Mouse (Mus musculus) heart, embryonic 10.5 days (tissue): ENCODE data around the gene Slc16a9. TPM values are rescaled to one million over a fixed set of nuclear protein-coding genes. Genes with fewer than 3 reads are reported as not detected.
"Not testable (repeated sequence)": the region's sequence is repeated elsewhere in the genome, so short reads cannot be mapped to it uniquely, and the experiment has no call there.

ENCODE experiments used
- DNase-seq: peaks from one replicate; pipeline ENCODE4 v3.0.0-alpha.2; 2017; ENCODE audit warnings: low spot score
- H3K27ac ChIP-seq: fragments of 300-500 bp; sonication (generic); 2 replicates; pipeline ENCODE4 v1.5.1; 2016; ENCODE audit warnings: mild to moderate bottlenecking
- H3K27me3 ChIP-seq: fragments of 300-500 bp; sonication (generic); 2 replicates; pipeline ENCODE4 v1.6.1; 2016; ENCODE audit warnings: mild to moderate bottlenecking; ENCODE audit not compliant: poor library complexity, insufficient read depth, severe bottlenecking
- H3K36me3 ChIP-seq: fragments of 300-500 bp; sonication (generic); 2 replicates; pipeline ENCODE4 v1.6.1; 2016; ENCODE audit warnings: mild to moderate bottlenecking, moderate library complexity
- H3K4me1 ChIP-seq: fragments of 300-500 bp; sonication (generic); 2 replicates; pipeline ENCODE4 v1.6.1; 2016; ENCODE audit warnings: mild to moderate bottlenecking
- H3K4me3 ChIP-seq: fragments of 300-500 bp; sonication (generic); 2 replicates; pipeline ENCODE4 v1.5.1; 2016; ENCODE audit warnings: mild to moderate bottlenecking, moderate library complexity
- H3K9me3 ChIP-seq: fragments of 300-500 bp; sonication (generic); 2 replicates; pipeline ENCODE4 v1.6.1; 2016; ENCODE audit warnings: mild to moderate bottlenecking, moderate library complexity
- WGBS: fragments of 180-500 bp; shearing (Covaris S2); methylation state at CpG from one replicate; pipeline ENCODE4 v1.1.7; 2016; 5-methylcytosine and 5-hydroxymethylcytosine counted together
- polyA plus RNA-seq: library from polyadenylated mRNA; unstranded; fragments of >200 nt; fragmentation: Nextera tagmentation; extraction: Ambion mirVana; gene quantifications from 2 replicates; pipeline ENCODE4 v1.2.1, GENCODE M21; 2016

The Slc16a9 gene
- polyA plus RNA-seq, 1 experiment from 2014 or later, result 1.6 TPM

DNA sequence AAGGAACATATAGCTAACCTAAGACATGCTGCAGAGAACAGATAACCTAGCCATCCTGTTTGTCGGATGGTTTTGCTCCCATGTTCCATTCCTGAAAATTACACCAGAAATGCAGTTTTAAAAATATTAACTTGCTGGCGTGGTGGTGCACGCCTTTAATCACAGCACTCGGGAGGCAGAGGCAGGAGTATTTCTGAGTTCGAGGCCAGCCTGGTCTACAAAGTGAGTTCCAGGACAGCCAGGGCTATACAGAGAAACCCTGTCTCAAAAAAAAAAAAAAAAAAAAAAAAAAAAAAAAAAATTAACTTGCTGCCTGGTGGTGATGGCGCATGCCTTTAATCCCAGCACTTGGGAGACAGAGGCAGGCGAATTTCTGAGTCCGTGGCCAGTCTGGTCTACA is 22.7 kb upstream of the Slc16a9 start:
- WGBS, result 89% methylated on average over 8 of the region's 8 CpGs

DNA sequence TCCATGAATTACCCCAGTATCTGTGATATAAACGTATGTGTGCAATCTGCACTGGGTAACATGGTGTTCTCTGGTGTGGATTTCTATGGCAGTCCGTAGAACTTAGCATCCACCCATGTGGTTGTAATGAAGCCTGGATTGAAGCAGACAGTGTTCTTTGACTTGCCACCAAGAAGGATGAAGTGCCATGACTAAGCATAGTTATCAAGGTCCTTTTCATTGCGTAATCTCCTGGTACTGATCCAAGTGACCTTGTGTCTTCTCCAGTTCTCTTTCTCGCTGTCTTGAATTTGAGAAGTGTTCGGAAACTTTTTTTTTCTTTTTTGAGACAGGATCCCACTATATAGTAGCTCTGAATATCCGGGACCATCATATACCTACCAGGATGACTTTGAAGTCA is 20.3 kb upstream of the Slc16a9 start:
- Histone ChIP-seq H3K4me3 (no peak overlapping the region), H3K27ac (no peak overlapping the region), H3K4me1 (no peaks in the 10 kb centered on the region), H3K9me3 (no peaks in the 10 kb centered on the region), H3K36me3 (no peaks in the 10 kb centered on the region), H3K27me3 (no peaks in the 10 kb centered on the region)
- no peak for DNase-seq
- WGBS, result 89% methylated on average over 6 of the region's 6 CpGs

More for the DNA sequence above, 22.7 kb upstream of the Slc16a9 start:
- H3K27me3 ChIP-seq, H3K36me3 ChIP-seq, H3K9me3 ChIP-seq, H3K4me3 ChIP-seq, H3K27ac ChIP-seq, H3K4me1 ChIP-seq: not testable (repeated sequence)
- DNase-seq, result peak; percentile 19

DNA sequence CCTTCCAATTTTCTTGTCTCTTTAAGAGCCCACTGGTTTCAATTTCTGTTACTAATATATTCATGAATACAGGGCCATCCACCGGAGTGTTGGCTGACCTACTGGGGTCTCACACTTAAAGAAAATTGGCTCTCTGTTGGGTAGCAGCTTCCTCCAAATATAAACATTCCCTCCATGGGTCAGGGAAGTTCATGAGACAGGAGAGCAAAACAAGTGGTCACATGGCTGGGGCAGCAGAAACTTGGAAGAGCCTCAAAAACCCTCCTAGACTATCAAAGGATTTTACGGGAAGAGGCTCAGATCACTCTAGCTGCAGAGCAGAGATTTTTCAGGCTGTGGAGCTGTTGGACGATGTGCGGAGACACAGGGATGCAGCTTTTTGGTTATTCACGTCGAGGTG is 19.1 kb upstream of the Slc16a9 start:
- WGBS, result 79% methylated on average over 6 of the region's 6 CpGs
- Histone ChIP-seq H3K4me1 (no peaks in the 10 kb centered on the region), H3K4me3 (no peak overlapping the region), H3K27me3 (no peaks in the 10 kb centered on the region), H3K27ac (no peak overlapping the region), H3K36me3 (no peaks in the 10 kb centered on the region), H3K9me3 (no peaks in the 10 kb centered on the region)
- no peak for DNase-seq

DNA sequence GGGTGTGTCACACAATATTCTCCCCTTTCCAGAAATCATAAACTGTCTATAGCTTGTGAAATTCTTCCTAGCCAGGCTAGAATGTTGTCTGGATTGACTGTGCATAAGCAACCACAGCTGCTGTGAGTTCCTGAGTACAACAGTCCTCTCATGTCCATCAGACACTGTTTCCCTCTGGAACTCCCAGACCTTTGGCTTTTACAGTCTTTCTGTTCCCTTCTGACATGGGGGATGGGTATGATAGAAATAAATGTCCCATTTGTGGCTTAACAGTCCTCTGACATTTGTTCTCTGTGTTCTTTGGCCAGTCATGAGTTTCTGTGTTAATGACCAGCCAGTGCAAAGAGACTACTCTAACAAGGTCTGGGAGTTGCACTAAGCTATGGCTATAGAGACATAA is 18.3 kb upstream of the Slc16a9 start:
- no peaks in the 10 kb centered on the region for H3K36me3 ChIP-seq

DNA sequence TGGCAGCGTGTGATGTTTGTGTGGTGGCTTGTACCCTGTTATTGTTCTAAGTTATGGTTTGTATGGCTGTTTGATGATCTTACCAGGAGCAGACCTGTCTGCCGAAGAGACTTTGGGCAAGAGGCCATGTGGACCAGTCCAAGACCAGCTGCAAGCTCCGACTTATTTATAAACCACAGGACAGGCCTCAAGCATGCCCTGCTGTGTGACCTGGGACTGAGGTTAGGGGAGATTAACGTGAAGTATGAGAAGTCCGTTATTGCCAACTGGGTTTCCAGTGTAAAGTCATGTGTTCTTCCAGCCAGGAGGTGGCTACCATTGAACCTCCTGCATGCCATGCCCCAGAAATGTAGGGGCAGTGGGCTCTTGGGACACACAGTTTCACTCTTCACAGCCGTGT is 14.5 kb upstream of the Slc16a9 start:
- DNase-seq, result no peak
- Histone ChIP-seq H3K27me3 (no peaks in the 10 kb centered on the region), H3K27ac (no peak overlapping the region), H3K9me3 (no peaks in the 10 kb centered on the region), H3K36me3 (no peaks in the 10 kb centered on the region), H3K4me1 (no peaks in the 10 kb centered on the region), H3K4me3 (no peak overlapping the region)
- WGBS, result 82% methylated on average over 6 of the region's 6 CpGs

More for the DNA sequence above, 18.3 kb upstream of the Slc16a9 start:
- Histone ChIP-seq H3K4me3 (no peak overlapping the region), H3K4me1 (no peaks in the 10 kb centered on the region), H3K27ac (no peak overlapping the region), H3K9me3 (no peaks in the 10 kb centered on the region), H3K27me3 (no peaks in the 10 kb centered on the region)
- peak; percentile 7 for DNase-seq

DNA sequence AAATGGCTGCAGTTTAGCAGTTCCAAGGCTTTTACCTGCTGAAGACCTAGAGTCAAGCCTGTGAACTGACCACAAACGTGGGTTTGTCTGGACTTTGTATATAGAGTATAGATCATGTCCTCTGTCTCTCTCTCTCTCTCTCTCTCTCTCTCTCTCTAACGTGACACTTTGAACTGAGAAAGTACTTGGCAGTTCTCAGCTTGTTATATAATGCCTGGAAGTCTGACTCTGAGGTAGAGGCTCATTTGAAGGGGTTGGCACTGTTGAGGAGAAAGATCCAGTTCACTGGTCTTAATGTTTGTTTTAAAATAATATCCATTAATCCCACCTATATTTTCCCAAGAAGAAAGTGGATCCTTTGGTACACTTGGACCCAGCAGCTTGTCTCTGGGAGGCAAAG is 7.0 kb upstream of the Slc16a9 start:
- H3K4me3 ChIP-seq, result no peak overlapping the region
- WGBS, result 53% methylated on average over 2 of the region's 2 CpGs
- no peak overlapping the region for H3K27ac ChIP-seq
- no peak for DNase-seq
- no peaks in the 10 kb centered on the region for H3K36me3 ChIP-seq
- peaks cover 3% of the 10 kb centered on the region; the same call in 1 of the 2 replicates for H3K4me1 ChIP-seq
- H3K27me3 ChIP-seq, result peaks cover 3% of the 10 kb centered on the region; the same call in 1 of the 2 replicates
- no peaks in the 10 kb centered on the region for H3K9me3 ChIP-seq

DNA sequence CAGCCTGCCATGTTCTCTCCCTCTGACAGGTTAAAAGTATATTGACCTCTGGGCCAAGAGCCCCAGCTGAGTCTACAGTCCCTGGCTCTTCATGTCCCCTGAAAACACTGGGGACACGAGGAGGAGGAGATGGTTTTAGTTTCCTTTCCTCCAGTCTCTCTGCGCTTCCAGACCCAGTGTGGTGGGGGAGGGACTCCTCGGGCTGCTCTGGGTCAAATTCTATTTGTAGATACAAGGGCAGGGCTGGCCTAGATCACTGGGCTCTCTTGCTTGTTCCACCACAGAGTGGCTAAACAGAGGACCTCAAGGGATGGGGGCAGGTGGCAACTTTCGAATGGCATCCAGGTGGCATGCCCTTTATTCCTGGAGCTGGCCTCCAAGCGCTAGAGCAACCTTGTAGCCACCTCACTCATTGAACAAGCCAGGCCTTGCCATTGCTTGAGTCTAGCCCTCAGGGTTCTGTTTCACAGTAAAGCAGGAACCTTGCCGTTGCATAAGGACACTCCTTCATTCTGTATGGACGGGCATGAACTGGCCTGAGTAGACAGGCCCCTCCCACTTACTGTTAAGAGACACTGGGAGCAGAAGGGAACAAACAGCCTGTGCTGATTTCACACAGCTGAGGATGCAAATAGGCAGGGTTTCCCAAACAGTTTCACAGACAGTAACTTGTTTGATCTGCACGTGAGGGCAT is 2.0 kb upstream of the Slc16a9 start:
- no peaks in the 10 kb centered on the region for H3K36me3 ChIP-seq
- no peak for DNase-seq
- no peak overlapping the region for H3K27ac ChIP-seq
- no peaks in the 10 kb centered on the region for H3K9me3 ChIP-seq
- H3K4me3 ChIP-seq, result no peak overlapping the region
- 38% methylated on average over 8 of the region's 8 CpGs for WGBS
- peaks cover 27% of the 10 kb centered on the region for H3K4me1 ChIP-seq
- peaks cover 45% of the 10 kb centered on the region for H3K27me3 ChIP-seq

DNA sequence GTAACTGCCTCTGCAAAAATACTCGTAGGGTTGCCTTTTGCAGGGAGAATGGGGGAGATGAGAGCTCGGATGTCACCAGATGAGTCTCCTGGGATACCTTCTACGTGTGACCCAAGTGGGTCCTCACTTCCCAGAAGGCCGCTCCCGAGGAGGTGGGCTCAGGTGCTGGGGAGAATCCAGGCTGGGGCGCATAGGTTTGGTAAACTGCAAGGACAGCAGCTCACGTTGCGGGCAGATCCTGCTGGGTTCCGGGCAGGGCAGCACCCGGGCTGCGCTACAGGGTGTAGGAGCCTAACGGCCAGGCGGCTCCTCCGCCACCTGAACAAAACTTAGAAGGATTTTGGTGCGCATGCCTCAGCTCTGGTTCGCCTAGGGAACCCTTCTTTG is 652 bp downstream of the Slc16a9 start:
- Histone ChIP-seq H3K4me1 (peaks cover 27% of the 10 kb centered on the region), H3K27me3 (peaks cover 50% of the 10 kb centered on the region), H3K4me3 (peak overlapping the region; percentile 75), H3K36me3 (no peaks in the 10 kb centered on the region), H3K9me3 (no peaks in the 10 kb centered on the region), H3K27ac (peak overlapping the region; percentile 86)
- no peak for DNase-seq
- under 1% methylated on average over 16 of the region's 16 CpGs for WGBS

DNA sequence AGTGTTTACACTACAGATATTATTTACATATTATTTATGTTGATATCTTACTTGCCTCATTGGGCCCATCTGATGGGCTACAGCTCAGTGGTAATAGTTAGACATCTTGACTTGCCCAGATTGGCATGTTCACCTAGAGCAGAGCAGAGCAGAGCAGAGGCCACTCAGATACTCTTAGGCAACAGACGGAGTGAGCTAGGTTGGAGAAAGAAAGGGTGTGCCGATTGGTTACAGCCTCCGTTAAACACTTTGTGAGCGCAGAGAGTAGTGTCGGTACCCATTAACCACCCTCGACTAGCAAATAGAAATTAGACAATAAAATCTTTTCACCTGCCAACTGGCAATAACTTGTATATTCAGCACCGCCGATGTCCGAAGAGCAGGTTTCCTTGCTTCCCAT is 1.2 kb downstream of the Slc16a9 start:
- H3K27me3 ChIP-seq, result peaks cover 50% of the 10 kb centered on the region
- 33% methylated on average over 9 of the region's 9 CpGs for WGBS
- no peaks in the 10 kb centered on the region for H3K9me3 ChIP-seq
- H3K27ac ChIP-seq, result no peak overlapping the region
- H3K36me3 ChIP-seq, result no peaks in the 10 kb centered on the region
- H3K4me3 ChIP-seq, result peak overlapping the region; percentile 75
- H3K4me1 ChIP-seq, result peaks cover 27% of the 10 kb centered on the region
- no peak for DNase-seq

DNA sequence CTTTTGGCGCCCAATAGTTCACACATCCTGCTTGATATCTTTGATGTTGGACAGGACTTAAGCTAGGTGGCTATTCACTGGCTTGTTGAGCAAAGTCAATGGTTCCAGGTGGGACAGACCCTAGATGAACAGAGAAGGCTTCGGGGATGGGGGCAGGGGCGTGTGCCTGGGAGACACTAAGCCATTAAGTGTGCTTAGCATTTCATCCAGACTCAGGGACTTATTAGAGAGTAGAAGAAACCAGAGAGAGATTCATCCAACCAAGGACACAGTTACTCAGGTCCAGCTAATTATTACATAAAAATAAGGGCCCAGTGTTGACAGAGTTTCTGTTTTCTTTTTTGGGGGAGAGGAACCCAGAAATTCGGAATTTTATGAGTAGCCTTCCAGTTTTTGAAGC is 5.5 kb downstream of the Slc16a9 start:
- Histone ChIP-seq H3K27ac (no peak overlapping the region), H3K9me3 (no peaks in the 10 kb centered on the region), H3K27me3 (peaks cover 27% of the 10 kb centered on the region), H3K36me3 (no peaks in the 10 kb centered on the region), H3K4me1 (0 out of 2 replicates have a peak, but pooled peaks cover 7% of the 10 kb centered on the region), H3K4me3 (no peak overlapping the region)
- no peak for DNase-seq
- WGBS, result 81% methylated on average over 4 of the region's 4 CpGs

DNA sequence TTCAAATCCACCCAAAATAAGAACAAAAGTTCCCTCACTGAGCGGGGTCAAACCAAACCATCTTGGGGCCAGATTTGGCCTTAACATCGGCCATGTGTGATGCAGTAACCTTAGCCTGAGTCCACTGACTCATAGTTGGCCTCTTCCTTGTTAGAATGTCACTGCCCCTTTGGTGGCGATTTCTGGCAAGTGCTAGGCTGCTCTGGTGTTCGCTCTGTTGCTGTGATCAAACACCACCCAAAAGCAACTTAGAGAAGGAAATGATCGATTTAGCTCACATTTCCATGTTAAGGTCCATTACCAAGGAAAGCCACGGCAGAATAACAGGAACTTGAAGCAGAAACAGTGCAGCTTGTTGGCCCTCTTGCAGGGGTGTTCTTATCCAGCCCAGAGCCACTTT is 5.9 kb downstream of the Slc16a9 start:
- H3K27ac ChIP-seq, result no peak overlapping the region
- no peak overlapping the region for H3K4me3 ChIP-seq
- WGBS, result 78% methylated on average over 6 of the region's 6 CpGs
- DNase-seq, result no peak
- no peaks in the 10 kb centered on the region for H3K36me3 ChIP-seq
- no peaks in the 10 kb centered on the region for H3K9me3 ChIP-seq
- H3K4me1 ChIP-seq, result 0 out of 2 replicates have a peak, but pooled peaks cover 2% of the 10 kb centered on the region
- H3K27me3 ChIP-seq, result peaks cover 23% of the 10 kb centered on the region

DNA sequence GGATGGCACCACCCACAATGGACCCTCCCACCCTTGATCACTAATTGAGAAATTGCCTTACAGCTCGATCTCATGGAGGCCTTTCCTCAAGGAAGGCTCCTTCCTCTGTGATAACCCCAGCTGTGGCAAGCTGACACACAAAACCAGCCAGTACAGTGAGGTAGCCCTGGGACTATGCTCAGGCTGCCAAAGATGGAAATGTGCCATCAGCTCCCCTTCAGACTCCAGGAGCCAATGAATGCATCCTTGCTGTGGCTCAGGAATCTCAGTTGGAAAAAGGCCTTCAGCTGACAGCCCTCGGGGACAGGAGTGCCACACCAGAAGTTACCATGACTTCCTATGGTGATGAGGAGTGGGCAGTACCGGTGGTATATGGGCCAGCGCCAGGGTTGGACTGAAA is 9.8 kb downstream of the Slc16a9 start:
- Histone ChIP-seq H3K27ac (no peak overlapping the region), H3K36me3 (no peaks in the 10 kb centered on the region), H3K9me3 (no peaks in the 10 kb centered on the region), H3K27me3 (no peaks in the 10 kb centered on the region), H3K4me1 (no peaks in the 10 kb centered on the region), H3K4me3 (no peak overlapping the region)
- 68% methylated on average over 4 of the region's 4 CpGs for WGBS
- no peak for DNase-seq

DNA sequence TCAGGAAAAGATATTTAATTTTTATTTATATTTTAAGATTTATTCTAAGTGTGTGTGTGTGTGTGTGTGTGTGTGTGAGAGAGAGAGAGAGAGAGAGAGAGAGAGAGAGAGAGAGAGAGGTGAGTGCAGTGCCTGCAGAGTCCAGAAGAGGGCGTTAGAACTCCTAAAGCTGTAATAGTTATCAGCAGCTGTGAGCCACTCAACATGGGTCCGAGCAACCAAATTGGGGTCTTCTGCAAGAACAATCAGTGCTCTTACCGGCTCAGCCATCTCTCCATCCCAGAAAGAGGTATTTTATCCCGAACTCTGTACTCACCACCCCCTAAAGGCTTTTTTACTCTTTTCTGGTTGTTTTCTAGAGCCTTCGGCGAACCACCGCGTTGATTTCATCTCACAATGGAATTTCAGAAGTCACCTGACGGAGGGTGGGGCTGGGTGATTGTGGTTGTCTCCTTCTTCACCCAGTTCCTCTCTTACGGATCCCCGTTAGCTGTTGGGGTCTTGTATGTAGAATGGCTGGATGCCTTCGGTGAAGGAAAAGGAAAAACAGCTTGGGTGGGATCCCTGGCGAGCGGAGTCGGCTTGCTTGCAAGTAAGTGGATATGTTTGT is 10.8 kb downstream of the Slc16a9 start:
- Histone ChIP-seq H3K27ac (no peak overlapping the region), H3K36me3 (no peaks in the 10 kb centered on the region), H3K4me1 (no peaks in the 10 kb centered on the region), H3K9me3 (no peaks in the 10 kb centered on the region), H3K4me3 (no peak overlapping the region), H3K27me3 (no peaks in the 10 kb centered on the region)
- 84% methylated on average over 15 of the region's 15 CpGs for WGBS
- DNase-seq, result no peak

DNA sequence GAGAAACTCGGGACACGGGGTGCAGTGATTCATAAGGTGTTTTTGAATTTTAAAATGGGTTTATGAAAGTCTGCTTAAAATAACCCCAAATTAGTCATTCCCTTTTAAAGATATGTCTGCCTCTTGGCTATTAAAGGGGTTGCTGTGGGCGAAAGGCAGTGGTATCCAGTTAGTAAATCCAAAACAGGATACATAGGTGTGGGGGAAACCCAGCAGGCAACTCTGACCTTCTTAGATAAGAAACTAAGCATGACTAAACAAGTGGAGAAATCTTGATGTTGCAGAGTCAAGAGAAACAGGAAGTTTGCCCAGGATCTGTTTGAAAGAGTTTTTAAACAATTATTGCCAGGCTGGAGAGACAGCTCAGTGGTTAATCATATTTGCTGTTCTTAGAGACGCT is 12.1 kb downstream of the Slc16a9 start:
- H3K4me1 ChIP-seq, result no peaks in the 10 kb centered on the region
- no peak overlapping the region for H3K27ac ChIP-seq
- H3K27me3 ChIP-seq, result no peaks in the 10 kb centered on the region
- no peak for DNase-seq
- no peaks in the 10 kb centered on the region for H3K9me3 ChIP-seq
- H3K36me3 ChIP-seq, result no peaks in the 10 kb centered on the region
- 68% methylated on average over 4 of the region's 4 CpGs for WGBS
- no peak overlapping the region for H3K4me3 ChIP-seq
